Mouse (Mus musculus): ENCODE results near the gene Pbx1.

Gene Pbx1

GRCm38 (mm10) chr1:168344262-168344661 is 87.8 kb downstream of the Pbx1 start:
- no peak for DNase-seq (ENCODE audit: low spot score)

- DNase-seq (ENCODE audit: low spot score), result no peak
Measured at GRCm38 (mm10) chr1:168342269-168342668, 89.8 kb downstream of the Pbx1 start.

- no peak for DNase-seq (ENCODE audit: low spot score)
Measured at GRCm38 (mm10) chr1:168341863-168342262, 90.2 kb downstream of the Pbx1 start.

- no peak for DNase-seq (ENCODE audit: low spot score)
Measured at GRCm38 (mm10) chr1:168341368-168341767, 90.7 kb downstream of the Pbx1 start.

GRCm38 (mm10) chr1:168336238-168336818 is 95.7 kb downstream of the Pbx1 start:
- no peak for DNase-seq (ENCODE audit: low spot score)

- DNase-seq (ENCODE audit: low spot score), result peak; percentile 29
Measured at GRCm38 (mm10) chr1:168334831-168335574, 97.1 kb downstream of the Pbx1 start.

GRCm38 (mm10) chr1:168332056-168332455 is 100.0 kb downstream of the Pbx1 start:
- no peak for DNase-seq (ENCODE audit: low spot score)

- no peak for DNase-seq (ENCODE audit: low spot score)
Measured at GRCm38 (mm10) chr1:168328236-168328605, 103.8 kb downstream of the Pbx1 start.

GRCm38 (mm10) chr1:168327405-168328235 is 104.5 kb downstream of the Pbx1 start:
- no peak for DNase-seq (ENCODE audit: low spot score)

GRCm38 (mm10) chr1:168325786-168326185 is 106.3 kb downstream of the Pbx1 start:
- DNase-seq (ENCODE audit: low spot score), result no peak

GRCm38 (mm10) chr1:168324306-168325085 is 107.6 kb downstream of the Pbx1 start:
- DNase-seq (ENCODE audit: low spot score), result no peak

- DNase-seq (ENCODE audit: low spot score), result no peak
Measured at GRCm38 (mm10) chr1:168323436-168324108, 108.5 kb downstream of the Pbx1 start.

GRCm38 (mm10) chr1:168322892-168323291 is 109.2 kb downstream of the Pbx1 start:
- no peak for DNase-seq (ENCODE audit: low spot score)

GRCm38 (mm10) chr1:168319695-168320094 is 112.4 kb downstream of the Pbx1 start:
- no peak for DNase-seq (ENCODE audit: low spot score)

- no peak for DNase-seq (ENCODE audit: low spot score)
Measured at GRCm38 (mm10) chr1:168318899-168319469, 113.1 kb downstream of the Pbx1 start.

- no peak for DNase-seq (ENCODE audit: low spot score)
Measured at GRCm38 (mm10) chr1:168313772-168314171, 118.3 kb downstream of the Pbx1 start.

- DNase-seq (ENCODE audit: low spot score), result no peak
Measured at GRCm38 (mm10) chr1:168312710-168313447, 119.2 kb downstream of the Pbx1 start.

GRCm38 (mm10) chr1:168309101-168309521 is 123.0 kb downstream of the Pbx1 start:
- no peak for DNase-seq (ENCODE audit: low spot score)

- no peak for DNase-seq (ENCODE audit: low spot score)
Measured at GRCm38 (mm10) chr1:168307275-168308182, 124.5 kb downstream of the Pbx1 start.
